Mouse (Mus musculus) ES-E14 (cell line): Measurements from ENCODE around the gene Zfp697. TPM values are rescaled to one million over a fixed set of nuclear protein-coding genes. Genes with fewer than 3 reads are reported as not detected.

Experiments
- DNase-seq: peaks from one replicate; pipeline ENCODE4 v3.0.0-alpha.2; 2013; ENCODE audit warnings: low read depth, low spot score
- H3K27ac ChIP-seq: 2 replicates; pipeline ENCODE4 v1.5.1; 2012; ENCODE audit warnings: low read depth, mild to moderate bottlenecking, low read length, moderate library complexity, mixed read lengths; ENCODE audit not compliant: poor library complexity, insufficient read depth, severe bottlenecking
- H3K36me3 ChIP-seq: 2 replicates; pipeline ENCODE4 v1.6.1; 2012; ENCODE audit warnings: mild to moderate bottlenecking, low read length, moderate library complexity, mixed read lengths; ENCODE audit not compliant: control insufficient read depth, poor library complexity, insufficient read depth, severe bottlenecking
- H3K4me1 ChIP-seq, 2 experiments: fragments of 150-350 bp in 1 of 2; sonication (generic) in 1 of 2; 2 replicates each; pipeline ENCODE4 v1.6.1; 2012; ENCODE audit warnings: low read length in 2 of 2, mild to moderate bottlenecking in 1 of 2, mixed read lengths in 1 of 2; ENCODE audit not compliant: control insufficient read depth in 2 of 2, insufficient read depth in 2 of 2, poor library complexity in 1 of 2
- H3K4me3 ChIP-seq, 2 experiments: fragments of 150-350 bp in 1 of 2; sonication (generic) in 1 of 2; 2 replicates each; pipeline ENCODE4 v1.5.1; 2012; ENCODE audit warnings: low read length in 2 of 2, low read depth in 1 of 2, mild to moderate bottlenecking in 1 of 2, mixed read lengths in 1 of 2; ENCODE audit not compliant: insufficient read depth in 1 of 2, poor library complexity in 1 of 2, severe bottlenecking in 1 of 2
- H3K9ac ChIP-seq: 2 replicates; pipeline ENCODE4 v1.6.1; 2012; ENCODE audit warnings: low read depth, mild to moderate bottlenecking, low read length, mixed read lengths; ENCODE audit not compliant: poor library complexity, insufficient read depth, severe bottlenecking
- H3K9me3 ChIP-seq: fragments of 150-350 bp; sonication (generic); 2 replicates; pipeline ENCODE4 v1.6.1; 2012; ENCODE audit warnings: low read depth, mild to moderate bottlenecking, low read length; ENCODE audit not compliant: control insufficient read depth, insufficient read depth
- CHD2 ChIP-seq: IDR thresholded peaks from 2 replicates; pipeline ENCODE4 v1.6.1; 2014; ENCODE audit warnings: mild to moderate bottlenecking, low read depth, low read length, inconsistent platforms
- HCFC1 ChIP-seq: IDR thresholded peaks from 2 replicates; pipeline ENCODE4 v1.6.1; 2012; ENCODE audit warnings: low read length, inconsistent platforms, borderline replicate concordance; ENCODE audit not compliant: insufficient read depth
- MAFK ChIP-seq: IDR thresholded peaks from 2 replicates; pipeline ENCODE4 v1.6.1; 2014; ENCODE audit warnings: mild to moderate bottlenecking, low read depth, low read length, inconsistent platforms; ENCODE audit not compliant: insufficient read depth
- ZC3H11A ChIP-seq: IDR thresholded peaks from 2 replicates; pipeline ENCODE4 v1.6.1; 2012; ENCODE audit warnings: low read depth, mild to moderate bottlenecking, inconsistent platforms, low read length, borderline replicate concordance
- ZNF384 ChIP-seq: IDR thresholded peaks from 2 replicates; pipeline ENCODE4 v1.6.1; 2012; ENCODE audit warnings: low read depth, low read length, inconsistent platforms
- in situ Hi-C, 2 experiments: fragments of 600-800 bp; cut with MboI; formaldehyde crosslinking; loops; one replicate each; pipeline ENCODE4 v1.15.1; 2025; ENCODE audit warnings: low sequenced_read_pairs in 2 of 2, inconsistent platforms in 1 of 2; ENCODE audit not compliant: unreplicated experiment in 2 of 2
- total RNA-seq: library from RNA; depleted of rRNA; stranded (reverse); fragments of 300-350 nt; gene quantifications from 2 replicates; pipeline ENCODE4 v1.2.3, GENCODE M21; 2012

Zfp697 gene
- total RNA-seq, 1 experiment, result 3.4 TPM

DNA sequence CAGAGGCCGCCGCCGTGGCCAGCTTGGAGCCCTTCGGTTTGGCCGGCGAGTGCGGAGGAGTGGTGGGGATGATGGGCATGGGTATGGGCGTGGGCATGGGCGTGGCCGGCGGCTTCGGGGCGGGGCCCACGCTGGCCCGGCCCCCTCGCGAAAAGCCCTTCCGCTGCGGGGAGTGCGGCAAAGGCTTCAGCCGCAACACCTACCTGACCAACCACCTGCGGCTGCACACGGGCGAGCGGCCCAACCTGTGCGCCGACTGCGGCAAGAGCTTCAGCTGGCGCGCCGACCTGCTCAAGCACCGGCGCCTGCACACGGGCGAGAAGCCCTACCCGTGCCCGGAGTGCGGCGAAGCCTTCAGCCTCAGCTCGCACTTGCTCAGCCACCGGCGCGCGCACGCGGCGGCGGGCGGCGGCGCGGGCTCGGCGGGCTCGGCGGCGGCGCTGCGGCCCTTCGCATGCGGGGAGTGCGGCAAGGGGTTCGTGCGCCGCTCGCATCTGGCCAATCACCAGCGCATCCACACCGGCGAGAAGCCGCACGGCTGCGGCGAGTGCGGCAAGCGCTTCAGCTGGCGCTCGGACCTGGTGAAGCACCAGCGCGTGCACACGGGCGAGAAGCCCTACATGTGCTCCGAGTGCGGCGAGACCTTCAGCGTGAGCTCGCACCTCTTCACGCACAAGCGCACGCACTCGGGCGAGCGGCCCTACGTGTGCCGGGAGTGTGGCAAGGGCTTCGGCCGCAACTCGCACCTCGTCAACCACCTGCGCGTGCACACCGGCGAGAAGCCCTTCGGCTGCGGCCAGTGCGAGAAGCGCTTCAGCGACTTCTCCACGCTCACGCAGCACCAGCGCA, 45.6 kb downstream of the Zfp697 start:
- Histone ChIP-seq H3K9ac (peak overlapping the region; percentile 68), H3K27ac (no peak overlapping the region), H3K4me3 (peak overlapping the region; percentile 72 to 92), H3K36me3 (no peaks in the 10 kb centered on the region), H3K4me1 (peaks cover 0 to 4% of the 10 kb centered on the region in 2 experiments; a peak in 1 of 4 replicates), H3K9me3 (no peaks in the 10 kb centered on the region)
- TF ChIP-seq HCFC1, result no peak
- TF ChIP-seq CHD2, result no peak
- TF ChIP-seq ZC3H11A, result no peak
- no peak for TF ChIP-seq ZNF384
- TF ChIP-seq MAFK, result no peak
- in situ Hi-C loops, result no loop called here
- peak; percentile 50 for DNase-seq

DNA sequence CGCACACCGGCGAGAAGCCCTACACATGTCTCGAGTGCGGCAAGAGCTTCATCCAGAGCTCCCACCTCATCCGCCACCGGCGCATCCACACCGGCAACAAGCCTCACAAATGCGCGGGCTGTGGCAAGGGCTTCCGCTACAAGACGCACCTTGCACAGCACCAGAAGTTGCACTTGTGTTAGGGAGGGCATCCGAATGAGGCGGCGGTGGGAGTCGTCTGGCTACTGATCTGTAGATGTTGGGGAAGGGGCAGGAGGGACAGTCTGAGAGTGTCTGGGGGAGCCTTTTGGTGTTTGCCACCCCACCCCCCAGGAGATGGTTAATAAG, 46.2 kb downstream of the Zfp697 start:
- Histone ChIP-seq H3K9ac (peak overlapping the region; percentile 68; the same call in 1 of the 2 replicates), H3K4me1 (peaks cover 0 to 4% of the 10 kb centered on the region in 2 experiments; a peak in 1 of 4 replicates), H3K4me3 (peak overlapping the region; percentile 72 to 92), H3K9me3 (no peaks in the 10 kb centered on the region), H3K36me3 (no peaks in the 10 kb centered on the region), H3K27ac (no peak overlapping the region)
- in situ Hi-C loops, result no loop called here
- DNase-seq, result no peak
- TF ChIP-seq HCFC1 (no peak), ZC3H11A (no peak), CHD2 (no peak), MAFK (no peak), ZNF384 (no peak)

DNA sequence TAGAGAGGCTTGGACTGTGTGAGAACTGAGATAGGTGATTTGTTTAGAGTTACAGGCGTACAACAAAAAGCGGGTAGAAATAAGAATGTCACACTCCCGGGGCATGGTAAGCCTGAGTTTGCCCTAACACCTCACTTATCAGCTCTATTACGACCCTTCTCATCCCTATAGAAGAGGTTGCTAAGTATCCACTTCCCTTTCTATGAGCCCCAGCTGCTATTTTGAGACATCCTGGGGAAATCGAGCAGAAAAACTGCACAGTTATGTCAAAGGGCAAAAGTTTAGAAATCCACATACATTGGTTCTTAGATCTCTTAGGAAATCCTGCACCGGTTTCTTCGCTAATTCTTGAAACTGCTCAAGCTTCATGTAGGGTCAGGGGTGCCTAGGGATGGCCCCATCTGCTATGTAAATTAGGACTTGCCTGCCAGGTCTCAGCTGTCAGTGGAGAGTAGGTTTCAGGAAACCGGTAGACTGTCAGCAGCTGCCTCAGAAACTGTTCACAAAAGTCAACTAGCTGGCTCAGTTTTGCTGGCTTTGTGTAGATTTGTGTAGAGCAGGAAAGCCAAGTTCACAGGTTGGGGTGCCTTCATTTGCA, 46.8 kb downstream of the Zfp697 start:
- Histone ChIP-seq H3K27ac (no peak overlapping the region), H3K36me3 (no peaks in the 10 kb centered on the region), H3K4me1 (peaks cover 0 to 4% of the 10 kb centered on the region in 2 experiments; a peak in 1 of 4 replicates), H3K9me3 (no peaks in the 10 kb centered on the region), H3K4me3 (0 out of 4 replicates have a peak overlapping the region, but pooled peaks of 1 of the 2 experiments have one; percentile 92), H3K9ac (no peak overlapping the region)
- no peak for DNase-seq
- in situ Hi-C loops, result no loop called here
- TF ChIP-seq CHD2, result no peak
- no peak for TF ChIP-seq MAFK
- no peak for TF ChIP-seq ZNF384
- no peak for TF ChIP-seq ZC3H11A
- TF ChIP-seq HCFC1, result no peak

DNA sequence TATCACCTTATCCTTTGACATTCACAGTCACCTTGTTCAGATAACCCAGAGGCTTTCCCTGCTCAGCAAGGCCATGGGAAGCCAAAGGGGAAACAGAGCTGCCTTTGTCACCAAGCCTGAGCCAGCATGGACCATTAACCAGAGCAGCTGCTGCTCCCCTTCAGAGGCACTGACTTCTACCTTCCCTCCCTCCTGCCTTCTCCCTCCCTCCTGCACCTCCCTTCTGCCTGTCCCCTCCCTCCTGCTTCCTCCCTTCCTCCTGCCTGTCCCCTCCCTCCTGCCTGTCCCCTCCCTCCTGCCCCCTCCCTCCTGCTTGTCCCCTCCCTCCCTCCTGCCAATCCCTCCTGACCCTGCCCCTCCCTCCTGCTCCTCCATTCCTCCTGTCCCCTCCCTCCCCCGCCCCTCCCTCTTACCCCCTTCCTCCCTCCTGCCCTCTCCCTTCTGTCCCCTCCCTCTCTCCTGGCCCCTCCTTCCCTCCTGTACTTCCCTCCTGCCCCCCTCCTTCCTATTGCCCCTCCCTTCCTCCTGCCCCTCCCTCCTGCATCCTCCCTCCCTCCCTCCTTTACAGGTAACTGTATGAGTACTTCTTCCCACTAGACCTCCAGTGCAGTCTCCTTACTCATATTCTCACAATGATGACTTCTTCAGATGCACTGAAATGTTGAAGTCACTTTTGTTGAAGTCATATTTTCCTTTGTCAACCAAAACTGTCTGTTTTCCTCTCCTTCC, 52.0 kb downstream of the Zfp697 start:
- in situ Hi-C loops, result no loop called here
- H3K4me1 ChIP-seq, result peaks cover 0 to 2% of the 10 kb centered on the region in 2 experiments; a peak in 1 of 4 replicates
- H3K36me3 ChIP-seq, result no peaks in the 10 kb centered on the region
- no peaks in the 10 kb centered on the region for H3K9me3 ChIP-seq
- TF ChIP-seq CHD2, result no peak
- TF ChIP-seq ZC3H11A, result no peak
- no peak for TF ChIP-seq HCFC1
- no peak for TF ChIP-seq MAFK
- no peak for TF ChIP-seq ZNF384
- H3K4me3 ChIP-seq, result no peak overlapping the region
- H3K9ac ChIP-seq, result no peak overlapping the region
- peak; percentile 47 for DNase-seq
- no peak overlapping the region for H3K27ac ChIP-seq
